Mouse (Mus musculus) MEL (cell line): ENCODE data around the gene Gm42957. TPM values are rescaled to one million over a fixed set of nuclear protein-coding genes. Genes with fewer than 3 reads are reported as not detected.
"Not testable (repeated sequence)": the region's sequence is repeated elsewhere in the genome, so short reads cannot be mapped to it uniquely, and the experiment has no call there.

Experiments used
- DNase-seq: peaks from one replicate; pipeline ENCODE4 v3.0.0; 2011; ENCODE audit warnings: low read depth, low spot score
- H3K27ac ChIP-seq: 2 replicates; pipeline ENCODE4 v1.5.1; 2012; ENCODE audit warnings: low read depth, mild to moderate bottlenecking, control low read depth, low read length, moderate library complexity; ENCODE audit not compliant: control insufficient read depth
- H3K27me3 ChIP-seq, 2 experiments: fragments of 150-350 bp in 1 of 2; sonication (generic) in 1 of 2; 2 replicates each; pipeline ENCODE4 v1.6.1; 2012; ENCODE audit warnings: low read length in 2 of 2, mild to moderate bottlenecking in 2 of 2, improper control_type of control experiment in 1 of 2, moderate library complexity in 1 of 2; ENCODE audit not compliant: insufficient read depth in 2 of 2, control insufficient read depth in 1 of 2
- H3K36me3 ChIP-seq, 2 experiments: 2 replicates each; pipeline ENCODE4 v1.6.1; 2012 to 2014; ENCODE audit warnings: low read length in 2 of 2, improper control_type of control experiment in 1 of 2, inconsistent platforms in 1 of 2, mild to moderate bottlenecking in 1 of 2; ENCODE audit not compliant: insufficient read depth in 2 of 2, control insufficient read depth in 1 of 2
- H3K4me1 ChIP-seq, 2 experiments: fragments of 150-350 bp in 1 of 2; sonication (generic) in 1 of 2; 2 replicates each; pipeline ENCODE4 v1.6.1; 2012; ENCODE audit warnings: low read length in 2 of 2, improper control_type of control experiment in 1 of 2, mild to moderate bottlenecking in 1 of 2; ENCODE audit not compliant: insufficient read depth in 2 of 2, control insufficient read depth in 1 of 2
- H3K4me3 ChIP-seq, 2 experiments: fragments of 150-350 bp in 1 of 2; sonication (generic) in 1 of 2; 2 replicates each; pipeline ENCODE4 v1.5.1; 2012; ENCODE audit warnings: low read depth in 2 of 2, low read length in 2 of 2, mild to moderate bottlenecking in 2 of 2, moderate library complexity in 2 of 2, control low read depth in 1 of 2, improper control_type of control experiment in 1 of 2; ENCODE audit not compliant: control insufficient read depth in 1 of 2, insufficient read depth in 1 of 2
- H3K79me2 ChIP-seq: 2 replicates; pipeline ENCODE4 v1.6.1; 2012; ENCODE audit warnings: mild to moderate bottlenecking, low read length, moderate library complexity; ENCODE audit not compliant: control insufficient read depth, poor library complexity, insufficient read depth
- H3K9ac ChIP-seq: 2 replicates; pipeline ENCODE4 v1.6.1; 2012; ENCODE audit warnings: low read depth, mild to moderate bottlenecking, control low read depth, low read length, moderate library complexity; ENCODE audit not compliant: control insufficient read depth, poor library complexity, severe bottlenecking
- H3K9me3 ChIP-seq: fragments of 150-350 bp; sonication (generic); replicated peaks from 2 replicates; pipeline ENCODE4 v1.6.1; 2012; ENCODE audit warnings: mild to moderate bottlenecking, low read length, improper control_type of control experiment, moderate library complexity; ENCODE audit not compliant: insufficient read depth
- CTCF ChIP-seq, 3 experiments: IDR thresholded peaks in 2 of 3; conservative IDR thresholded peaks in 1 of 3; 2 replicates each; pipeline ENCODE4 v1.5.1; 2011 to 2012; ENCODE audit warnings: low read length in 3 of 3, low read depth in 2 of 3, mild to moderate bottlenecking in 2 of 3, improper control_type of control experiment in 1 of 3, inconsistent platforms in 1 of 3, mixed read lengths in 1 of 3, moderate library complexity in 1 of 3; ENCODE audit not compliant: control insufficient read depth in 1 of 3, insufficient read depth in 1 of 3, poor library complexity in 1 of 3, severe bottlenecking in 1 of 3
- EP300 ChIP-seq, 2 experiments: IDR thresholded peaks; 2 replicates each; pipeline ENCODE4 v1.6.1; 2011; ENCODE audit warnings: improper control_type of control experiment in 2 of 2, low read length in 2 of 2, low read depth in 1 of 2, mild to moderate bottlenecking in 1 of 2
- GATA1 ChIP-seq: IDR thresholded peaks from 2 replicates; pipeline ENCODE4 v1.6.1; 2011; ENCODE audit warnings: low read depth, low read length, improper control_type of control experiment
- KAT2A ChIP-seq: conservative IDR thresholded peaks from 2 replicates; pipeline ENCODE4 v1.6.1; 2012; ENCODE audit warnings: low read depth, low read length, improper control_type of control experiment, inconsistent platforms
- MAX ChIP-seq: IDR thresholded peaks from 2 replicates; pipeline ENCODE4 v1.6.1; 2011; ENCODE audit warnings: low read length, improper control_type of control experiment
- MAZ ChIP-seq: IDR thresholded peaks from 2 replicates; pipeline ENCODE4 v1.6.1; 2012; ENCODE audit warnings: low read depth, mild to moderate bottlenecking, inconsistent platforms, low read length, improper control_type of control experiment
- MXI1 ChIP-seq: IDR thresholded peaks from 2 replicates; pipeline ENCODE4 v1.6.1; 2011; ENCODE audit warnings: mild to moderate bottlenecking, low read depth, low read length, improper control_type of control experiment
- NELFE ChIP-seq: IDR thresholded peaks from 2 replicates; pipeline ENCODE4 v1.6.1; 2011; ENCODE audit warnings: low read depth, low read length, improper control_type of control experiment
- POLR2A ChIP-seq, 2 experiments: IDR thresholded peaks; 2 replicates each; pipeline ENCODE4 v1.6.1; 2011 to 2012; ENCODE audit warnings: low read length in 2 of 2, mild to moderate bottlenecking in 2 of 2, control low read depth in 1 of 2, improper control_type of control experiment in 1 of 2, low read depth in 1 of 2, moderate library complexity in 1 of 2; ENCODE audit not compliant: control insufficient read depth in 1 of 2, insufficient read depth in 1 of 2, poor library complexity in 1 of 2
- RCOR1 ChIP-seq: IDR thresholded peaks from 2 replicates; pipeline ENCODE4 v1.6.1; 2012; ENCODE audit warnings: low read depth, mild to moderate bottlenecking, inconsistent platforms, low read length, improper control_type of control experiment
- TBP ChIP-seq: IDR thresholded peaks from 2 replicates; pipeline ENCODE4 v1.8.0; 2011; ENCODE audit warnings: low read depth, low read length, improper control_type of control experiment
- TCF12 ChIP-seq: IDR thresholded peaks from 2 replicates; pipeline ENCODE4 v1.6.1; 2014; ENCODE audit warnings: low read depth, mild to moderate bottlenecking, inconsistent platforms, low read length, improper control_type of control experiment, moderate library complexity
- polyA plus RNA-seq, 2 experiments: library from polyadenylated mRNA; stranded (reverse) in 1 of 2; unstranded in 1 of 2; fragments of >175 nt in 1 of 2; fragments of >200 nt in 1 of 2; gene quantifications; 2 replicates each; pipeline versions ENCODE4 v1.2.1 to v1.2.4; 2012; ENCODE audit warnings: low replicate concordance in 2 of 2, low read depth in 1 of 2; ENCODE audit not compliant: insufficient read length in 2 of 2, insufficient read depth in 1 of 2, missing spikeins in 1 of 2
- total RNA-seq: library from RNA; depleted of rRNA; stranded (reverse); fragments of 300-350 nt; gene quantifications from 2 replicates; pipeline ENCODE4 v1.2.3, GENCODE M21; 2012

Gm42957 gene
- total and polyA plus RNA-seq, 3 experiments, result 0.06 to 0.19 TPM; not detected in 1

DNA sequence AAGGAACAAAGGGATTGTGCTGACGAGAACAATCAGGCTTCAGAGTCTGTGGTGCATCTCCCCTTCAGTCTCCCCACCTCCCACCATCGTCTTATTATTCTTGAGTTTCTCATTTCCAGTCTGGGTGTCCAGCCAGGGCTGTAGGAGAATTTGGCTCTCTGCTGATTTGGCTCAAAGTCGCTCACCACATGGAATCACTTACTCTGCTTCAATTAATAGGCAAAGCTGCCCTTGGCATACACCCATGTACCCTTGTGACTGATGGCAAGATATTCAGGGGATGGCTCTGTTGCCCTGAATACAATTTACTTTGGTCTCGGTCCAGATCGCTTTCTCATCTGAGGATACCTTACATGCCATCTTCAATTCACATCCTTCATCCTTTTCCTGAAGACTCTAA, 32.0 kb upstream of the Gm42957 start:
- Histone ChIP-seq H3K9me3 (no peaks in the 10 kb centered on the region), H3K36me3 (peaks cover 0 to 7% of the 10 kb centered on the region in 2 experiments; a peak in 2 of 4 replicates), H3K27ac (no peak overlapping the region)
- no peak for TF ChIP-seq TBP
- TF ChIP-seq KAT2A, result no peak
- TF ChIP-seq MAZ, result no peak
- TF ChIP-seq, all 39 proteins: peak for 0
- Histone ChIP-seq H3K9ac (no peak overlapping the region), H3K27me3 (no peaks in the 10 kb centered on the region), H3K4me1 (peaks cover 8 to 9% of the 10 kb centered on the region in 2 experiments), H3K4me3 (no peak overlapping the region), H3K79me2 (no peaks in the 10 kb centered on the region; the same call in 1 of the 2 replicates)
- no peak for DNase-seq

DNA sequence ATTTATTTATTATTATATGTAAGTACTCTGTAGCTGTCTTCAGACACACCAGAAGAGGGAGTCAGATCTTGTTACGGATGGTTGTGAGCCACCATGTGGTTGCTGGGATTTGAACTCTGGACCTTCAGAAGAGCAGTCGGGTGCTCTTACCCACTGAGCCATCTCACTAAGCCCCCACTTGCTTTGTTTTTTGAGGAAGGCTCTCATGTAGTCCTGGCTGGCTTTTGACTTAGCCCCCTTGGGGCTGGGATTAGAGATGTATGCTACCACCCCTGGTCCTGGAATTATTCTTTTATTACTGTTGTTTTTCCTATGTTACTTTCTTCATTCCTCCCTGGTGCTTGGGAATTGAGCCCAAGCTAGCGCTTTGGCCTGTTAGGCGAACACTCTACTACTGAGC, 29.3 kb upstream of the Gm42957 start:
- not testable (repeated sequence) for H3K4me3 ChIP-seq, H3K36me3 ChIP-seq, H3K9me3 ChIP-seq, H3K79me2 ChIP-seq, H3K4me1 ChIP-seq, DNase-seq, H3K27me3 ChIP-seq, H3K27ac ChIP-seq, H3K9ac ChIP-seq
- TF ChIP-seq TBP (peak; percentile 95), POLR2A (IDR thresholded peaks at IDR 0.05; ENCODE audit: control insufficient read depth in 1 of 2, insufficient read depth in 1 of 2, low read depth in 1 of 2, low read length in 2 of 2, poor library complexity in 1 of 2) (0 out of 4 replicates have a peak, but pooled peaks of 1 of the 2 experiments have one; percentile 18)

DNA sequence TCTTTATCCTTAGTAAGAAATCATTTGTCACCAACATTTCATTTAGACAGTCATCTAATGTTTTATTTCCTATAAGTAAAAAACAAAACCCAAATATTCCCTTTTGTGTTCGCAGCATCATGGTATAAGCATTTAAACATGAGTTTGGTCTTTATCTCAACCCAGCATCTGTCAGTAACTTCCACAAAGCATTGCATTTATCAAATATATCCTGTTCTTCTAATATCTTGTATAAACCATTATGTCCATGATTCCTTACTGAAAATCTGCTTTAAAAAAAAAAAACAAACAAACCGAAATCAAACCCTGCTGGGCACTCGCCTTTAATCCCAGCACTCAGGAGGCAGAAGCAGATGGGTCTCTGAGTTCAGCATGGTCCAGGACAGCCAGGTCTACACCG, 28.7 kb upstream of the Gm42957 start:
- no peak overlapping the region for H3K9ac ChIP-seq
- TF ChIP-seq TBP, result no peak
- TF ChIP-seq MXI1, result no peak
- TF ChIP-seq MAX, result no peak
- no peak for TF ChIP-seq NELFE
- TF ChIP-seq CTCF (IDR thresholded peaks at IDR 0.05 in 2 of 3, conservative IDR thresholded peaks at IDR 0.05 in 1 of 3; ENCODE audit: control insufficient read depth in 1 of 3, insufficient read depth in 1 of 3, low read depth in 2 of 3, low read length in 3 of 3, poor library complexity in 1 of 3, severe bottlenecking in 1 of 3), result no peak
- TF ChIP-seq EP300 (IDR thresholded peaks at IDR 0.05; ENCODE audit: low read depth in 1 of 2, low read length in 2 of 2), result peak; percentile 30 to 40; a peak in 1 of 4 replicates
- TF ChIP-seq RCOR1, result 0 out of 2 replicates have a peak, but pooled peaks have one; percentile 51
- peak; percentile 36; the same call in 1 of the 2 replicates for TF ChIP-seq TCF12
- peak; percentile 70 for TF ChIP-seq GATA1
- H3K27ac ChIP-seq, result no peak overlapping the region
- H3K4me1 ChIP-seq, result peaks cover 4% of the 10 kb centered on the region in 2 experiments; a peak in 1 of 4 replicates
- peaks cover 0 to 2% of the 10 kb centered on the region in 2 experiments; a peak in 2 of 4 replicates for H3K36me3 ChIP-seq
- H3K79me2 ChIP-seq, result no peaks in the 10 kb centered on the region
- DNase-seq, result no peak
- H3K27me3 ChIP-seq, result no peaks in the 10 kb centered on the region
- H3K9me3 ChIP-seq, result no peaks in the 10 kb centered on the region
- no peak overlapping the region for H3K4me3 ChIP-seq
